Mouse (Mus musculus) MEL (cell line): Measurements from ENCODE around the gene Gif. TPM values are rescaled to one million over a fixed set of nuclear protein-coding genes. Genes with fewer than 3 reads are reported as not detected.

Experiments
- DNase-seq: peaks from one replicate; pipeline ENCODE4 v3.0.0; 2011; ENCODE audit warnings: low read depth, low spot score
- H3K27ac ChIP-seq: 2 replicates; pipeline ENCODE4 v1.5.1; 2012; ENCODE audit warnings: low read depth, mild to moderate bottlenecking, control low read depth, low read length, moderate library complexity; ENCODE audit not compliant: control insufficient read depth
- H3K27me3 ChIP-seq, 2 experiments: fragments of 150-350 bp in 1 of 2; sonication (generic) in 1 of 2; 2 replicates each; pipeline ENCODE4 v1.6.1; 2012; ENCODE audit warnings: low read length in 2 of 2, mild to moderate bottlenecking in 2 of 2, improper control_type of control experiment in 1 of 2, moderate library complexity in 1 of 2; ENCODE audit not compliant: insufficient read depth in 2 of 2, control insufficient read depth in 1 of 2
- H3K36me3 ChIP-seq, 2 experiments: 2 replicates each; pipeline ENCODE4 v1.6.1; 2012 to 2014; ENCODE audit warnings: low read length in 2 of 2, improper control_type of control experiment in 1 of 2, inconsistent platforms in 1 of 2, mild to moderate bottlenecking in 1 of 2; ENCODE audit not compliant: insufficient read depth in 2 of 2, control insufficient read depth in 1 of 2
- H3K4me1 ChIP-seq, 2 experiments: fragments of 150-350 bp in 1 of 2; sonication (generic) in 1 of 2; 2 replicates each; pipeline ENCODE4 v1.6.1; 2012; ENCODE audit warnings: low read length in 2 of 2, improper control_type of control experiment in 1 of 2, mild to moderate bottlenecking in 1 of 2; ENCODE audit not compliant: insufficient read depth in 2 of 2, control insufficient read depth in 1 of 2
- H3K4me3 ChIP-seq, 2 experiments: fragments of 150-350 bp in 1 of 2; sonication (generic) in 1 of 2; 2 replicates each; pipeline ENCODE4 v1.5.1; 2012; ENCODE audit warnings: low read depth in 2 of 2, low read length in 2 of 2, mild to moderate bottlenecking in 2 of 2, moderate library complexity in 2 of 2, control low read depth in 1 of 2, improper control_type of control experiment in 1 of 2; ENCODE audit not compliant: control insufficient read depth in 1 of 2, insufficient read depth in 1 of 2
- H3K79me2 ChIP-seq: 2 replicates; pipeline ENCODE4 v1.6.1; 2012; ENCODE audit warnings: mild to moderate bottlenecking, low read length, moderate library complexity; ENCODE audit not compliant: control insufficient read depth, poor library complexity, insufficient read depth
- H3K9ac ChIP-seq: 2 replicates; pipeline ENCODE4 v1.6.1; 2012; ENCODE audit warnings: low read depth, mild to moderate bottlenecking, control low read depth, low read length, moderate library complexity; ENCODE audit not compliant: control insufficient read depth, poor library complexity, severe bottlenecking
- H3K9me3 ChIP-seq: fragments of 150-350 bp; sonication (generic); replicated peaks from 2 replicates; pipeline ENCODE4 v1.6.1; 2012; ENCODE audit warnings: mild to moderate bottlenecking, low read length, improper control_type of control experiment, moderate library complexity; ENCODE audit not compliant: insufficient read depth
- BHLHE40 ChIP-seq: IDR thresholded peaks from 2 replicates; pipeline ENCODE4 v1.6.1; 2012; ENCODE audit warnings: low read depth, mild to moderate bottlenecking, inconsistent platforms, low read length, improper control_type of control experiment, borderline replicate concordance
- CHD1 ChIP-seq: IDR thresholded peaks from 2 replicates; pipeline ENCODE4 v1.6.1; 2012; ENCODE audit warnings: low read depth, mild to moderate bottlenecking, inconsistent platforms, low read length, improper control_type of control experiment
- CHD2 ChIP-seq: IDR thresholded peaks from 2 replicates; pipeline ENCODE4 v1.6.1; 2011; ENCODE audit warnings: low read length, improper control_type of control experiment
- CTCF ChIP-seq, 3 experiments: IDR thresholded peaks in 2 of 3; conservative IDR thresholded peaks in 1 of 3; 2 replicates each; pipeline ENCODE4 v1.5.1; 2011 to 2012; ENCODE audit warnings: low read length in 3 of 3, low read depth in 2 of 3, mild to moderate bottlenecking in 2 of 3, improper control_type of control experiment in 1 of 3, inconsistent platforms in 1 of 3, mixed read lengths in 1 of 3, moderate library complexity in 1 of 3; ENCODE audit not compliant: control insufficient read depth in 1 of 3, insufficient read depth in 1 of 3, poor library complexity in 1 of 3, severe bottlenecking in 1 of 3
- EP300 ChIP-seq, 2 experiments: IDR thresholded peaks; 2 replicates each; pipeline ENCODE4 v1.6.1; 2011; ENCODE audit warnings: improper control_type of control experiment in 2 of 2, low read length in 2 of 2, low read depth in 1 of 2, mild to moderate bottlenecking in 1 of 2
- ETS1 ChIP-seq: IDR thresholded peaks from 2 replicates; pipeline ENCODE4 v1.6.1; 2012; ENCODE audit warnings: low read depth, mild to moderate bottlenecking, inconsistent platforms, low read length, improper control_type of control experiment, moderate library complexity
- GATA1 ChIP-seq: IDR thresholded peaks from 2 replicates; pipeline ENCODE4 v1.6.1; 2011; ENCODE audit warnings: low read depth, low read length, improper control_type of control experiment
- HCFC1 ChIP-seq: IDR thresholded peaks from 2 replicates; pipeline ENCODE4 v1.6.1; 2012; ENCODE audit warnings: low read depth, mild to moderate bottlenecking, inconsistent platforms, low read length, improper control_type of control experiment, moderate library complexity
- JUND ChIP-seq: IDR thresholded peaks from 2 replicates; pipeline ENCODE4 v1.6.1; 2011; ENCODE audit warnings: low read depth, mild to moderate bottlenecking, improper control_type of control experiment, low read length
- KAT2A ChIP-seq: conservative IDR thresholded peaks from 2 replicates; pipeline ENCODE4 v1.6.1; 2012; ENCODE audit warnings: low read depth, low read length, improper control_type of control experiment, inconsistent platforms
- MAFK ChIP-seq: IDR thresholded peaks from 2 replicates; pipeline ENCODE4 v1.6.1; 2011; ENCODE audit warnings: low read depth, mild to moderate bottlenecking, low read length, improper control_type of control experiment, borderline replicate concordance
- MAX ChIP-seq: IDR thresholded peaks from 2 replicates; pipeline ENCODE4 v1.6.1; 2011; ENCODE audit warnings: low read length, improper control_type of control experiment
- MEF2A ChIP-seq: IDR thresholded peaks from 2 replicates; pipeline ENCODE4 v1.6.1; 2014; ENCODE audit warnings: low read depth, mild to moderate bottlenecking, inconsistent platforms, low read length, improper control_type of control experiment; ENCODE audit not compliant: poor library complexity, insufficient replicate concordance, severe bottlenecking; ENCODE audit errors: extremely low read depth
- MXI1 ChIP-seq: IDR thresholded peaks from 2 replicates; pipeline ENCODE4 v1.6.1; 2011; ENCODE audit warnings: mild to moderate bottlenecking, low read depth, low read length, improper control_type of control experiment
- MYB ChIP-seq: IDR thresholded peaks from 2 replicates; pipeline ENCODE4 v1.6.1; 2011; ENCODE audit warnings: mild to moderate bottlenecking, low read depth, low read length, improper control_type of control experiment
- MYC ChIP-seq: IDR thresholded peaks from 2 replicates; pipeline ENCODE4 v1.6.1; 2011; ENCODE audit warnings: low read depth, mild to moderate bottlenecking, low read length, improper control_type of control experiment, moderate library complexity
- NELFE ChIP-seq: IDR thresholded peaks from 2 replicates; pipeline ENCODE4 v1.6.1; 2011; ENCODE audit warnings: low read depth, low read length, improper control_type of control experiment
- POLR2A ChIP-seq, 2 experiments: IDR thresholded peaks; 2 replicates each; pipeline ENCODE4 v1.6.1; 2011 to 2012; ENCODE audit warnings: low read length in 2 of 2, mild to moderate bottlenecking in 2 of 2, control low read depth in 1 of 2, improper control_type of control experiment in 1 of 2, low read depth in 1 of 2, moderate library complexity in 1 of 2; ENCODE audit not compliant: control insufficient read depth in 1 of 2, insufficient read depth in 1 of 2, poor library complexity in 1 of 2
- POLR2AphosphoS2 ChIP-seq: IDR thresholded peaks from 2 replicates; pipeline ENCODE4 v1.6.1; 2011; ENCODE audit warnings: low read length, improper control_type of control experiment
- RCOR1 ChIP-seq: IDR thresholded peaks from 2 replicates; pipeline ENCODE4 v1.6.1; 2012; ENCODE audit warnings: low read depth, mild to moderate bottlenecking, inconsistent platforms, low read length, improper control_type of control experiment
- SIN3A ChIP-seq: IDR thresholded peaks from 2 replicates; pipeline ENCODE4 v1.6.1; 2012; ENCODE audit warnings: low read length, improper control_type of control experiment, inconsistent platforms
- TAL1 ChIP-seq: IDR thresholded peaks from 2 replicates; pipeline ENCODE4 v1.6.1; 2012; ENCODE audit warnings: mild to moderate bottlenecking, inconsistent platforms, low read length, moderate library complexity, mixed read lengths
- TBP ChIP-seq: IDR thresholded peaks from 2 replicates; pipeline ENCODE4 v1.8.0; 2011; ENCODE audit warnings: low read depth, low read length, improper control_type of control experiment
- TCF12 ChIP-seq: IDR thresholded peaks from 2 replicates; pipeline ENCODE4 v1.6.1; 2014; ENCODE audit warnings: low read depth, mild to moderate bottlenecking, inconsistent platforms, low read length, improper control_type of control experiment, moderate library complexity
- UBTF ChIP-seq: IDR thresholded peaks from 2 replicates; pipeline ENCODE4 v1.6.1; 2012; ENCODE audit warnings: low read depth, mild to moderate bottlenecking, inconsistent platforms, low read length, improper control_type of control experiment, moderate library complexity, borderline replicate concordance; ENCODE audit not compliant: insufficient read depth
- USF2 ChIP-seq, 2 experiments: IDR thresholded peaks; 2 replicates each; pipeline ENCODE4 v1.6.1; 2011 to 2012; ENCODE audit warnings: improper control_type of control experiment in 2 of 2, low read length in 2 of 2, borderline replicate concordance in 1 of 2, inconsistent platforms in 1 of 2, low read depth in 1 of 2, mild to moderate bottlenecking in 1 of 2; ENCODE audit not compliant: insufficient read depth in 1 of 2
- ZMIZ1 ChIP-seq: IDR thresholded peaks from 2 replicates; pipeline ENCODE4 v1.6.1; 2012; ENCODE audit warnings: low read depth, mild to moderate bottlenecking, inconsistent platforms, low read length, improper control_type of control experiment, moderate library complexity
- ZNF384 ChIP-seq: IDR thresholded peaks from 2 replicates; pipeline ENCODE4 v1.6.1; 2012; ENCODE audit warnings: low read depth, mild to moderate bottlenecking, inconsistent platforms, low read length, improper control_type of control experiment
- polyA plus RNA-seq, 2 experiments: library from polyadenylated mRNA; stranded (reverse) in 1 of 2; unstranded in 1 of 2; fragments of >175 nt in 1 of 2; fragments of >200 nt in 1 of 2; gene quantifications; 2 replicates each; pipeline versions ENCODE4 v1.2.1 to v1.2.4; 2012; ENCODE audit warnings: low replicate concordance in 2 of 2, low read depth in 1 of 2; ENCODE audit not compliant: insufficient read length in 2 of 2, insufficient read depth in 1 of 2, missing spikeins in 1 of 2
- total RNA-seq: library from RNA; depleted of rRNA; stranded (reverse); fragments of 300-350 nt; gene quantifications from 2 replicates; pipeline ENCODE4 v1.2.3, GENCODE M21; 2012

Gene Gif
- total and polyA plus RNA-seq, 3 experiments: not detected

DNA sequence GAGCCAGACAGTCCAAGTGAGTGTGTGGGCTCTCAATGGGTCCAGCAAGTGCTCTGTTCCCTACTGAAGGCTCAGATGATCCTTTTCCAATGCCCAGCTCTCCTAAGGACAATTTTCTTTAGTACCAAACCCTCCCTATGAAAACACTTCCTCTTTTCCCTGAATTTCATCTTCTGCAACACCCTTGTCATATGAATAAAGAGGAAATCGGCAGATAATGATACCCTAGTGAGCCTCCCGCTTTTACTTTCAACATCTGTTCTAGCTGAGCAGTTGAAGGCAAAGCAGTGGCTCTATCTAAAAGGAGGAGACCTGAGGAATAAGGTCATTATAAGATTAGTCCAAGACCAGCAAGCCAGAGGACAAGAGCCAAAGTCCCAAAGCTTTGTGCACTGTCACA, 61.1 kb downstream of the Gif start:
- H3K27me3 ChIP-seq: no peaks in the 10 kb centered on the region
- no peaks in the 10 kb centered on the region for H3K9me3 ChIP-seq
- H3K79me2 ChIP-seq: no peaks in the 10 kb centered on the region
- H3K27ac ChIP-seq: peak overlapping the region; percentile 97
- DNase-seq: peak; percentile 72
- peaks cover 0 to 38% of the 10 kb centered on the region in 2 experiments; a peak in 2 of 4 replicates for H3K36me3 ChIP-seq
- H3K9ac ChIP-seq: peak overlapping the region; percentile 48
- no peak for TF ChIP-seq CHD2
- no peak for TF ChIP-seq POLR2A (IDR thresholded peaks at IDR 0.05; ENCODE audit: control insufficient read depth in 1 of 2, insufficient read depth in 1 of 2, low read depth in 1 of 2, low read length in 2 of 2, poor library complexity in 1 of 2)
- peak; percentile 59 for TF ChIP-seq SIN3A
- no peak for TF ChIP-seq CHD1
- TF ChIP-seq BHLHE40: no peak
- peak; percentile 87 to 90 for TF ChIP-seq EP300 (IDR thresholded peaks at IDR 0.05; ENCODE audit: low read depth in 1 of 2, low read length in 2 of 2)
- TF ChIP-seq POLR2AphosphoS2: no peak
- peak; percentile 73 for TF ChIP-seq MAX
- TF ChIP-seq ZNF384: no peak
- TF ChIP-seq NELFE: no peak; the same call in 1 of the 2 replicates
- peak; percentile 69; the same call in 1 of the 2 replicates for TF ChIP-seq RCOR1
- no peak for TF ChIP-seq MYC
- no peak for TF ChIP-seq ZMIZ1
- no peak for TF ChIP-seq HCFC1
- TF ChIP-seq TCF12: peak; percentile 53; the same call in 1 of the 2 replicates
- TF ChIP-seq GATA1: peak; percentile 50
- no peak for TF ChIP-seq MAFK
- TF ChIP-seq MEF2A: no peak
- TF ChIP-seq UBTF: no peak
- no peak for TF ChIP-seq KAT2A
- TF ChIP-seq MXI1: no peak
- no peak for TF ChIP-seq MYB
- TF ChIP-seq ETS1: peak; percentile 78
- TF ChIP-seq CTCF (IDR thresholded peaks at IDR 0.05 in 2 of 3, conservative IDR thresholded peaks at IDR 0.05 in 1 of 3; ENCODE audit: control insufficient read depth in 1 of 3, insufficient read depth in 1 of 3, low read depth in 2 of 3, low read length in 3 of 3, poor library complexity in 1 of 3, severe bottlenecking in 1 of 3): no peak
- TF ChIP-seq TAL1: no peak
- TF ChIP-seq TBP: peak; percentile 51; the same call in 1 of the 2 replicates
- no peak; the same call in 1 of the 2 replicates for TF ChIP-seq JUND
- TF ChIP-seq USF2 (IDR thresholded peaks at IDR 0.05; ENCODE audit: borderline replicate concordance in 1 of 2, insufficient read depth in 1 of 2, low read depth in 1 of 2, low read length in 2 of 2): no peak
- H3K4me3 ChIP-seq: peak overlapping the region in 1 of 2 experiments; percentile 10; a peak in 1 of 4 replicates
- H3K4me1 ChIP-seq: peaks cover 17 to 40% of the 10 kb centered on the region in 2 experiments
